Mouse (Mus musculus) heart, embryonic 14.5 days (tissue): ENCODE measurements around the gene Hnrnpul1. TPM values are rescaled to one million over a fixed set of nuclear protein-coding genes. Genes with fewer than 3 reads are reported as not detected.

Source experiments
- ATAC-seq: fragments of 200-750 bp; cut with Nextera tagmentation; 2 replicates; pipeline ENCODE4 v1.8.0; 2017; ENCODE audit warnings: low read depth, moderate TSS enrichment; ENCODE audit not compliant: insufficient number of reproducible peaks, insufficient read depth, low FRiP score
- H3K27ac ChIP-seq, 2 experiments: fragments of 200-500 bp in 1 of 2; fragments of 300-500 bp in 1 of 2; sonication (generic) in 1 of 2; replicated peaks in 1 of 2; 2 replicates each; pipeline ENCODE4 v1.5.1; 2012 to 2014; ENCODE audit warnings: low read depth in 2 of 2, low read length in 2 of 2, control low read depth in 1 of 2, mild to moderate bottlenecking in 1 of 2, mixed read lengths in 1 of 2; ENCODE audit not compliant: control insufficient read depth in 1 of 2, insufficient read depth in 1 of 2
- H3K27me3 ChIP-seq: fragments of 300-500 bp; sonication (generic); 2 replicates; pipeline ENCODE4 v1.6.1; 2014; ENCODE audit warnings: mild to moderate bottlenecking, low read length, control low read depth; ENCODE audit not compliant: control insufficient read depth, insufficient read depth
- H3K36me3 ChIP-seq: fragments of 300-500 bp; sonication (generic); 2 replicates; pipeline ENCODE4 v1.6.1; 2014; ENCODE audit warnings: mild to moderate bottlenecking, control low read depth, low read length, mixed read lengths; ENCODE audit not compliant: control insufficient read depth, insufficient read depth
- H3K4me1 ChIP-seq, 2 experiments: fragments of 200-500 bp in 1 of 2; fragments of 300-500 bp in 1 of 2; sonication (generic) in 1 of 2; 2 replicates each; pipeline ENCODE4 v1.6.1; 2012 to 2014; ENCODE audit warnings: low read length in 2 of 2, control low read depth in 1 of 2, mixed read lengths in 1 of 2; ENCODE audit not compliant: control insufficient read depth in 2 of 2, insufficient read depth in 2 of 2
- H3K4me2 ChIP-seq: fragments of 300-500 bp; sonication (generic); 2 replicates; pipeline ENCODE4 v1.6.1; 2014; ENCODE audit warnings: mild to moderate bottlenecking, low read length
- H3K4me3 ChIP-seq, 2 experiments: fragments of 200-500 bp in 1 of 2; fragments of 300-500 bp in 1 of 2; sonication (generic) in 1 of 2; 2 replicates each; pipeline ENCODE4 v1.5.1; 2012 to 2014; ENCODE audit warnings: low read length in 2 of 2, mild to moderate bottlenecking in 2 of 2, control low read depth in 1 of 2, low read depth in 1 of 2, moderate library complexity in 1 of 2; ENCODE audit not compliant: control insufficient read depth in 1 of 2, insufficient read depth in 1 of 2
- H3K9ac ChIP-seq: fragments of 300-500 bp; sonication (generic); 2 replicates; pipeline ENCODE4 v1.6.1; 2014; ENCODE audit warnings: mild to moderate bottlenecking, low read length
- H3K9me3 ChIP-seq: fragments of 300-500 bp; sonication (generic); 2 replicates; pipeline ENCODE4 v1.6.1; 2016; ENCODE audit warnings: low read length, control low read depth; ENCODE audit not compliant: control insufficient read depth
- WGBS: fragments of 180-500 bp; shearing (Covaris S2); extraction: QIAGEN DNeasy Blood & Tissue Kit; methylation state at CpG from one replicate; pipeline ENCODE4 v1.1.7; 2014; 5-methylcytosine and 5-hydroxymethylcytosine counted together
- polyA plus RNA-seq: library from polyadenylated mRNA; unstranded; fragments of >200 nt; fragmentation: Nextera tagmentation; extraction: Ambion mirVana; gene quantifications from 2 replicates; pipeline ENCODE4 v1.2.1, GENCODE M21; 2014

Hnrnpul1 gene
- polyA plus RNA-seq, 1 experiment from 2014 or later, result 50.9 TPM

DNA sequence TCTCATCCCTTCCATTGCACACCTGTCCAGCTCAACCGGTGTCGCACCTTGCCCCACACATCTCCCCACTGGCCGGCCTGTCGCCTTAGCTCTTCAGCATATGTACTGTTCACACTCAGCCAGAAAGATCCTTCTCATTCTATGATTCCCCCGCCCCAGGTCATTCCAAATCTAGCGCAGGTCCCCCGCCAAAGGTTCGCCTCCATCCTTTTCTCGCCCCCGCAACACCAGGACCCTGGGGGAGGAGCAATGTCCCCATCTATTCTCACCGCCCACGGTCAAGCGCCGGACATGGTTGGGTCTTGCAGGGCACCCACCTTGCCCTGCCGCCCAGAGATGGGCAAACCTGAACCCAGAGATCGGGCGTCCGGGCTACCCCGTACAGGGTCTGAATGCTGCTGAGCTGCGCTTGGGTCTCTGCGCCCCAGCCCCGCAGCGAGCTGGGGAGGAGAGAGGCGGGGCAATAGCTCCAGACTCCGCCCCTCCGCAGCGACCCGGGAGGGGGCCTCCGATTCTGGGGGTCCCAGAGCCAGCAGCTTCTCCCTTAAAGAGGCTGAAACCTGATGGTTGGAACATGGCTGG lies 79.7 kb downstream of the Hnrnpul1 start, which contains the start of gene Tmem91:
Gene Tmem91 (minus strand): TSS at position 448 of the 582 bp plus-strand sequence.
- WGBS, result 2% methylated on average over 29 of the region's 29 CpGs
- peak within 1 kb of the TSS; percentile 59 for H3K4me2 ChIP-seq
- ATAC-seq, result no peak
- no peak within 1 kb of the TSS for H3K27ac ChIP-seq
- peaks cover 8 to 16% of the 10 kb centered on the region in 2 experiments; a peak in 2 of 4 replicates for H3K4me1 ChIP-seq
- H3K9ac ChIP-seq, result 0 out of 2 replicates have a peak within 1 kb of the TSS, but pooled peaks have one; percentile 6
- peaks cover 29% of the 10 kb centered on the region for H3K27me3 ChIP-seq
- H3K36me3 ChIP-seq, result no peaks in the 10 kb centered on the region
- H3K9me3 ChIP-seq, result no peaks in the 10 kb centered on the region
- peak within 1 kb of the TSS; percentile 20 to 27; a peak in 3 of 4 replicates for H3K4me3 ChIP-seq

GRCm38 (mm10) chr7:25674297-25674696 lies 80.3 kb downstream of the Hnrnpul1 start:
- 22% methylated on average over 9 of the region's 9 CpGs for WGBS
- Histone ChIP-seq H3K9ac (no peak overlapping the region), H3K4me3 (no peak overlapping the region)

GRCm38 (mm10) chr7:25672442-25672841 lies 82.1 kb downstream of the Hnrnpul1 start:
- Histone ChIP-seq H3K9me3 (no peaks in the 10 kb centered on the region), H3K4me1 (peaks cover 8 to 16% of the 10 kb centered on the region in 2 experiments; a peak in 2 of 4 replicates)
- ATAC-seq, result no peak

More at GRCm38 (mm10) chr7:25674297-25674696, 80.3 kb downstream of the Hnrnpul1 start:
- Histone ChIP-seq H3K4me2 (peak overlapping the region; percentile 59; the same call in 1 of the 2 replicates), H3K27me3 (peaks cover 29% of the 10 kb centered on the region), H3K9me3 (no peaks in the 10 kb centered on the region), H3K36me3 (no peaks in the 10 kb centered on the region), H3K27ac (no peak overlapping the region), H3K4me1 (peaks cover 8 to 16% of the 10 kb centered on the region in 2 experiments; a peak in 2 of 4 replicates)
- ATAC-seq, result no peak

GRCm38 (mm10) chr7:25671686-25672085 lies 82.9 kb downstream of the Hnrnpul1 start:
- no peak for ATAC-seq
- peaks cover 10% of the 10 kb centered on the region; the same call in 1 of the 2 replicates for H3K36me3 ChIP-seq
- peaks cover 29% of the 10 kb centered on the region for H3K27me3 ChIP-seq
- H3K9ac ChIP-seq, result no peak overlapping the region
- H3K27ac ChIP-seq, result no peak overlapping the region
- no peak overlapping the region for H3K4me2 ChIP-seq
- no peaks in the 10 kb centered on the region for H3K9me3 ChIP-seq
- H3K4me3 ChIP-seq, result no peak overlapping the region
- H3K4me1 ChIP-seq, result peaks cover 7 to 15% of the 10 kb centered on the region in 2 experiments; a peak in 2 of 4 replicates
- 47% methylated on average over 2 of the region's 2 CpGs for WGBS

More at GRCm38 (mm10) chr7:25672442-25672841, 82.1 kb downstream of the Hnrnpul1 start:
- H3K36me3 ChIP-seq, result peaks cover 10% of the 10 kb centered on the region; the same call in 1 of the 2 replicates
- WGBS, result 49% methylated on average over 4 of the region's 4 CpGs
- no peak overlapping the region for H3K4me3 ChIP-seq
- H3K9ac ChIP-seq, result no peak overlapping the region
- H3K27me3 ChIP-seq, result peaks cover 29% of the 10 kb centered on the region
- no peak overlapping the region for H3K4me2 ChIP-seq
- no peak overlapping the region for H3K27ac ChIP-seq

Other genes with a start within 250 kb of the Hnrnpul1 start
- gene Ceacam2, start 214.9 kb downstream of the Hnrnpul1 start, polyA plus RNA-seq, result 0.20 TPM in 1 of 2 replicates, not detected in the other
- gene Erich4, start 138.9 kb downstream of the Hnrnpul1 start, polyA plus RNA-seq, result not detected in 2 replicates
- gene Dmac2, start 135.3 kb downstream of the Hnrnpul1 start, polyA plus RNA-seq, result 62.7 and 66.3 TPM in 2 replicates
- 3.2 and 3.5 TPM in 2 replicates for gene B3gnt8, start 128.1 kb downstream of the Hnrnpul1 start, polyA plus RNA-seq
- 46.8 and 55.5 TPM in 2 replicates for gene Bckdha, start 95.8 kb downstream of the Hnrnpul1 start, polyA plus RNA-seq
- 33.9 and 35.8 TPM in 2 replicates for gene Exosc5, start 95.6 kb downstream of the Hnrnpul1 start, polyA plus RNA-seq
- gene Tmem91, start 79.6 kb downstream of the Hnrnpul1 start, polyA plus RNA-seq, result 1.6 and 2.2 TPM in 2 replicates
- 29.4 and 30.5 TPM in 2 replicates for gene B9d2, start 74.0 kb downstream of the Hnrnpul1 start, polyA plus RNA-seq
- gene Tgfb1, start 67.8 kb downstream of the Hnrnpul1 start, polyA plus RNA-seq, result 3.5 and 4.5 TPM in 2 replicates
- 23.4 and 24.5 TPM in 2 replicates for gene Ccdc97, start 35.7 kb downstream of the Hnrnpul1 start, polyA plus RNA-seq
- gene Axl, start 33.9 kb upstream of the Hnrnpul1 start, polyA plus RNA-seq, result 38.9 and 42.1 TPM in 2 replicates
- 3.0 and 3.1 TPM in 2 replicates for gene Cyp2s1, start 62.2 kb upstream of the Hnrnpul1 start, polyA plus RNA-seq
- gene Cyp2b10, start 142.9 kb upstream of the Hnrnpul1 start, polyA plus RNA-seq, result not detected in 2 replicates